Mouse (Mus musculus) kidney, embryonic 15.5 days (tissue): ENCODE data around the gene Pnpla1. TPM values are rescaled to one million over a fixed set of nuclear protein-coding genes. Genes with fewer than 3 reads are reported as not detected.
"Not testable (repeated sequence)": the region's sequence is repeated elsewhere in the genome, so short reads cannot be mapped to it uniquely, and the experiment has no call there.

Experiments used
- ATAC-seq: fragments of 200-750 bp; cut with Nextera tagmentation; replicated peaks from 2 replicates; pipeline ENCODE4 v1.8.0; 2017; ENCODE audit warnings: moderate TSS enrichment; ENCODE audit not compliant: low FRiP score
- H3K27ac ChIP-seq: fragments of 300-500 bp; sonication (generic); 2 replicates; pipeline ENCODE4 v1.5.1; 2015; ENCODE audit warnings: mild to moderate bottlenecking, inconsistent platforms
- H3K27me3 ChIP-seq: fragments of 300-500 bp; sonication (generic); 2 replicates; pipeline ENCODE4 v1.6.1; 2015; ENCODE audit warnings: inconsistent platforms
- H3K36me3 ChIP-seq: fragments of 300-500 bp; sonication (generic); 2 replicates; pipeline ENCODE4 v1.6.1; 2015; ENCODE audit warnings: inconsistent platforms
- H3K4me1 ChIP-seq: fragments of 300-500 bp; sonication (generic); 2 replicates; pipeline ENCODE4 v1.6.1; 2015; ENCODE audit warnings: inconsistent platforms
- H3K4me2 ChIP-seq: fragments of 300-500 bp; sonication (generic); 2 replicates; pipeline ENCODE4 v1.6.1; 2015; ENCODE audit warnings: moderate library complexity, mild to moderate bottlenecking, inconsistent platforms
- H3K4me3 ChIP-seq: fragments of 300-500 bp; sonication (generic); replicated peaks from 2 replicates; pipeline ENCODE4 v1.5.1; 2015; ENCODE audit warnings: mild to moderate bottlenecking, inconsistent platforms
- H3K9ac ChIP-seq: fragments of 300-500 bp; sonication (generic); 2 replicates; pipeline ENCODE4 v1.6.1; 2015; ENCODE audit warnings: mild to moderate bottlenecking, inconsistent platforms
- H3K9me3 ChIP-seq: fragments of 300-500 bp; sonication (generic); replicated peaks from 2 replicates; pipeline ENCODE4 v1.6.1; 2016; ENCODE audit warnings: inconsistent platforms
- WGBS: fragments of 180-500 bp; shearing (Covaris S2); methylation state at CpG from one replicate; pipeline ENCODE4 v1.1.7; 2015; ENCODE audit warnings: mixed read lengths; 5-methylcytosine and 5-hydroxymethylcytosine counted together
- polyA plus RNA-seq: library from polyadenylated mRNA; unstranded; fragments of >200 nt; fragmentation: Nextera tagmentation; extraction: Ambion mirVana; gene quantifications from 2 replicates; pipeline ENCODE4 v1.2.1, GENCODE M21; 2015

Pnpla1 gene
- polyA plus RNA-seq = 0.08 and 0.10 TPM in 2 replicates

GRCm38 (mm10) chr17:28858205-28858604 is at the start of gene Pnpla1:
Gene Pnpla1 (plus strand): TSS chr17:28858411.
- ATAC-seq = no peak
- Histone ChIP-seq H3K4me2 (no peak within 1 kb of the TSS), H3K9me3 (peaks cover 7% of the 10 kb centered on the region), H3K4me1 (peaks cover 9% of the 10 kb centered on the region; the same call in 1 of the 2 replicates), H3K27me3 (no peaks in the 10 kb centered on the region), H3K9ac (no peak within 1 kb of the TSS), H3K36me3 (no peaks in the 10 kb centered on the region), H3K4me3 (no peak within 1 kb of the TSS), H3K27ac (no peak within 1 kb of the TSS)
- WGBS = 47% methylated on average over 12 of the region's 12 CpGs

- no peaks in the 10 kb centered on the region for H3K27me3 ChIP-seq
- peaks cover 86% of the 10 kb centered on the region for H3K36me3 ChIP-seq
- no peak overlapping the region for H3K27ac ChIP-seq
- ATAC-seq = no peak
- no peak overlapping the region for H3K4me3 ChIP-seq
- 95% methylated on average over 8 of the region's 8 CpGs for WGBS
- H3K4me2 ChIP-seq = no peak overlapping the region
- H3K4me1 ChIP-seq = no peaks in the 10 kb centered on the region
- H3K9ac ChIP-seq = no peak overlapping the region
- no peaks in the 10 kb centered on the region for H3K9me3 ChIP-seq
Observed at GRCm38 (mm10) chr17:28808714-28809113, 49.5 kb upstream of the Pnpla1 start.

DNA sequence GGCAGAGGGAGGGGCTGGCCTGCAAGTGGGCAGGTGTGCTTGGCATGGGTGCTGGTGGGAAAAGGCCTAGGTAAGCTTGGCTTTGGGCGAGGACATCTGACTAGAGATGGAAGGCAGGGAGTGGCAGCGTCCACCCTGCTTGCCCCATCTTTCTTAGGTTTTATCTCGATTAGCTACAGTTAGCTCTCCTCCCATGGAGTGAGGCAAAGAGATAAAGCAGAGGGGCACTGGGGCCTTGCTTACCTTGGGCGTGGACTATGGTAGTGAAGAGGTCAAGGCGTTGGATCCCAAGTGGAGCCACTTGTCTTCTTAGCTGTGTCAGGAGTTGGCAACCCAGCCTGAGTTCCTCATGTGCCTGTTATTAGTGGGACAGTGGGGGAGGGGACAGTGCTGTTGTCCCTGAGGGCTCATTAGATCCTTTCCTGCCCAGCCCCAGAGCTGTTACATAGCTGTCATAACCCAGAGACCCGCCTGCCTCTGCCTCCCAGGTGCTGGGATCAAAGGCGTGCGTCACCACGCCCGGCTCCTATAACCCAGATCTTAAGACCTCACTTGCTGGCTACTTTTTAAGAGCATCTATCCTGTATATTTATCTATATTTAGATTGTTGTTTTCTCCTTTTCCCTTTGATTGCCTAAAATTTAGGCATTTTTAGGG is 48.9 kb upstream of the Pnpla1 start:
- no peak overlapping the region for H3K4me2 ChIP-seq
- ATAC-seq = 0 out of 2 replicates have a peak, but pooled peaks have one; percentile 33
- H3K4me1 ChIP-seq = no peaks in the 10 kb centered on the region
- no peak overlapping the region for H3K9ac ChIP-seq
- H3K27ac ChIP-seq = no peak overlapping the region
- no peaks in the 10 kb centered on the region for H3K9me3 ChIP-seq
- H3K27me3 ChIP-seq = no peaks in the 10 kb centered on the region
- no peak overlapping the region for H3K4me3 ChIP-seq
- WGBS = 96% methylated on average over 10 of the region's 10 CpGs
- peaks cover 92% of the 10 kb centered on the region for H3K36me3 ChIP-seq

- Histone ChIP-seq H3K36me3 (peaks cover 95% of the 10 kb centered on the region), H3K4me1 (no peaks in the 10 kb centered on the region), H3K27me3 (no peaks in the 10 kb centered on the region), H3K9me3 (no peaks in the 10 kb centered on the region), H3K4me2 (no peak overlapping the region), H3K4me3 (no peak overlapping the region), H3K27ac (no peak overlapping the region), H3K9ac (no peak overlapping the region)
- 92% methylated on average over 10 of the region's 10 CpGs for WGBS
- no peak for ATAC-seq
Observed at GRCm38 (mm10) chr17:28812345-28812744, 45.9 kb upstream of the Pnpla1 start.

- Histone ChIP-seq H3K9me3 (no peaks in the 10 kb centered on the region), H3K4me3 (no peak overlapping the region), H3K36me3 (peaks cover 96% of the 10 kb centered on the region), H3K4me1 (no peaks in the 10 kb centered on the region), H3K4me2 (no peak overlapping the region), H3K27ac (no peak overlapping the region; the same call in 1 of the 2 replicates), H3K9ac (no peak overlapping the region), H3K27me3 (no peaks in the 10 kb centered on the region)
- ATAC-seq = 0 out of 2 replicates have a peak, but pooled peaks have one; percentile 46
- 86% methylated on average over 18 of the region's 18 CpGs for WGBS
Observed at GRCm38 (mm10) chr17:28814529-28815097, 43.6 kb upstream of the Pnpla1 start.

GRCm38 (mm10) chr17:28815384-28816004 is 42.7 kb upstream of the Pnpla1 start:
- no peak overlapping the region for H3K4me2 ChIP-seq
- H3K27ac ChIP-seq = no peak overlapping the region
- H3K36me3 ChIP-seq = peaks cover 96% of the 10 kb centered on the region
- no peak for ATAC-seq
- no peaks in the 10 kb centered on the region for H3K27me3 ChIP-seq
- WGBS = 55% methylated on average over 10 of the region's 10 CpGs
- no peak overlapping the region for H3K4me3 ChIP-seq
- H3K9ac ChIP-seq = no peak overlapping the region
- no peaks in the 10 kb centered on the region for H3K9me3 ChIP-seq
- no peaks in the 10 kb centered on the region for H3K4me1 ChIP-seq

- not testable (repeated sequence) for H3K27ac ChIP-seq, H3K4me2 ChIP-seq, H3K4me1 ChIP-seq, H3K9me3 ChIP-seq, ATAC-seq, H3K27me3 ChIP-seq, H3K4me3 ChIP-seq, H3K9ac ChIP-seq
- H3K36me3 ChIP-seq = peaks cover 96% of the 10 kb centered on the region
- 89% methylated on average over 10 of the region's 10 CpGs for WGBS
Observed at GRCm38 (mm10) chr17:28816326-28816725, 41.9 kb upstream of the Pnpla1 start.

GRCm38 (mm10) chr17:28816875-28817811 is 41.1 kb upstream of the Pnpla1 start:
- H3K4me3 ChIP-seq = no peak overlapping the region
- no peaks in the 10 kb centered on the region for H3K27me3 ChIP-seq
- no peaks in the 10 kb centered on the region for H3K4me1 ChIP-seq
- no peaks in the 10 kb centered on the region for H3K9me3 ChIP-seq
- H3K36me3 ChIP-seq = peaks cover 98% of the 10 kb centered on the region
- ATAC-seq = no peak
- no peak overlapping the region for H3K9ac ChIP-seq
- no peak overlapping the region for H3K27ac ChIP-seq
- WGBS = 93% methylated on average over 25 of the region's 25 CpGs
- H3K4me2 ChIP-seq = no peak overlapping the region

- no peaks in the 10 kb centered on the region for H3K9me3 ChIP-seq
- H3K9ac ChIP-seq = no peak overlapping the region
- 80% methylated on average over 2 of the region's 2 CpGs for WGBS
- no peak overlapping the region for H3K4me2 ChIP-seq
- H3K36me3 ChIP-seq = peaks cover 98% of the 10 kb centered on the region
- no peaks in the 10 kb centered on the region for H3K27me3 ChIP-seq
- no peaks in the 10 kb centered on the region for H3K4me1 ChIP-seq
- no peak for ATAC-seq
- H3K4me3 ChIP-seq = no peak overlapping the region
- H3K27ac ChIP-seq = no peak overlapping the region
Observed at GRCm38 (mm10) chr17:28820189-28820588, 38.0 kb upstream of the Pnpla1 start.

GRCm38 (mm10) chr17:28823004-28823745 is 35.0 kb upstream of the Pnpla1 start:
- peak; percentile 81; the same call in 1 of the 2 replicates for ATAC-seq
- H3K36me3 ChIP-seq = peaks cover 100% of the 10 kb centered on the region
- no peaks in the 10 kb centered on the region for H3K4me1 ChIP-seq
- 82% methylated on average over 13 of the region's 13 CpGs for WGBS
- no peak overlapping the region for H3K9ac ChIP-seq
- no peaks in the 10 kb centered on the region for H3K27me3 ChIP-seq
- no peaks in the 10 kb centered on the region for H3K9me3 ChIP-seq
- H3K4me3 ChIP-seq = no peak overlapping the region
- no peak overlapping the region for H3K27ac ChIP-seq
- H3K4me2 ChIP-seq = no peak overlapping the region

- Histone ChIP-seq H3K4me1 (no peaks in the 10 kb centered on the region), H3K4me2 (no peak overlapping the region), H3K9ac (no peak overlapping the region), H3K36me3 (peaks cover 100% of the 10 kb centered on the region), H3K4me3 (no peak overlapping the region), H3K27ac (no peak overlapping the region), H3K9me3 (no peaks in the 10 kb centered on the region), H3K27me3 (no peaks in the 10 kb centered on the region)
- 85% methylated on average over 11 of the region's 11 CpGs for WGBS
- no peak for ATAC-seq
Observed at GRCm38 (mm10) chr17:28823749-28824148, 34.5 kb upstream of the Pnpla1 start.
